Mouse (Mus musculus) stomach, postnatal 0 days (tissue): Measurements from ENCODE around the gene Fst.

Experiments
- CTCF ChIP-seq: IDR thresholded peaks from 2 replicates; pipeline ENCODE4 v1.5.1; 2016; ENCODE audit warnings: antibody characterized with exemption, low read depth, mild to moderate bottlenecking, moderate library complexity
- EP300 ChIP-seq: optimal IDR thresholded peaks from 2 replicates; pipeline ENCODE3; 2016; ENCODE audit warnings: antibody characterized with exemption

DNA sequence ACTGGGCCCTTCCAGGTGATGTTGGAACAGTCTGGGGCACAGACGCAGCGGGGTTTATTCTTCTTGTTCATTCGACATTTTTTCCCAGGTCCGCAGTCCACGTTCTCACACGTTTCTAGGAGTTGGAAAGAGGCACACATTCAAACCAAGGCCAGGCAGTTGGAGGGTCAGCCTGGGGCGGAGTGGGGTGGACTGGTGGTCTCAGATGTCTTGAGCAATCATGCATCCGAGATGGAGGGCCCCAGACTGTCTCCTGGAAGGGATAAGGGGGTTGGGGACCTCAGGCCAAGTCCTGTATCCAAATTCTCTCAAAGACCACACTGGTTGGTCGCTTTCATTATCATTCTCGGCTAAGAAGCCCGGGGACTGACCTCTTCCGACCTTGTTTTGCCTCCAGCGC, 3.0 kb downstream of the Fst start:
- TF ChIP-seq CTCF (no peak), EP300 (no peak)
